Mouse (Mus musculus): ENCODE results near the gene Ehhadh. TPM values are rescaled to one million over a fixed set of nuclear protein-coding genes. Genes with fewer than 3 reads are reported as not detected.
"Not testable (repeated sequence)": the region's sequence is repeated elsewhere in the genome, so short reads cannot be mapped to it uniquely, and the experiment has no call there.

Gene Ehhadh
- 1 to 10 TPM; 7.5 to 8.7 TPM for polyA plus RNA-seq (2017; shearing (Covaris generic))

DNA sequence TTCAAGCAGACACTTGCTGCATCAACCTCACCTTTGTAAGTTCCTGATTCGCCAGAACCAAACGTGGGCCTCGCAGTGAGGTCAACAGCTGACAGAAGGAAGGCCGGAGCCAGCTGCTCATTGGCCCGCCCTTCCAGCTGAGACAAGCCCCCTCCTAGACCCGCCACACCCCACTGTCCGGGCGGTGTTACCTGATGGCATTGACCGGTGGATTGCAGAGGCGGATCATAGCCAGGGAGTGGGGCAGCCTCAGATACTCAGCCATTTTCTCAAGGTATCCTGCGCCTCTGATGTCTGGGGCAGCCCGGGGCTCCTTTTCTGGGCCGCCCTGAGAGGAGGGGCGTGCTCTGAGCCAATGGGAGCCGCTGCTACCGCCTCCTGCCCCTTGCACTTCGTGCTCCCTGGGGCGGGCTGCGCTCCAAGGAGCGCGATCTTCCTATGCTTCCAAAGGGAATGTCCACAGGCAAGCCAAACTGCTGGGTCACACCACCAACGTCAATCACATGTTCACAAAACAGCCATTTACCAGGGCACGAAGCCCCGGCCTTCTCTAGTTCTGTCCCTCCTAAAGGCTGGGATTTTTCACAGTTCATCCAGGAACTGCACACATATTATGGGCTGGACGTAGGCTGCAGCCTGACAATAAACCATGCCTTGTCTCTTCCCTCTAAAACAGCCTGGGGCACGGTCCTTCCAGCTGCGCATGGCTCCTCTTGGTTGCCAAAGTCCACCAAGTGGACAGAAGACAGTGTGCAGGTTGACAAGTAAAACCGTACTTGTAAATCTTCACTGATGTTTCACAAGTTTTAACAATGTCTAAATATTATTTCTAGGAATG lies at the start of gene Ehhadh:
Ehhadh (minus strand) TSS at position 292 of the 838 bp plus-strand sequence.
- ATAC-seq: peak; percentile 95

DNA sequence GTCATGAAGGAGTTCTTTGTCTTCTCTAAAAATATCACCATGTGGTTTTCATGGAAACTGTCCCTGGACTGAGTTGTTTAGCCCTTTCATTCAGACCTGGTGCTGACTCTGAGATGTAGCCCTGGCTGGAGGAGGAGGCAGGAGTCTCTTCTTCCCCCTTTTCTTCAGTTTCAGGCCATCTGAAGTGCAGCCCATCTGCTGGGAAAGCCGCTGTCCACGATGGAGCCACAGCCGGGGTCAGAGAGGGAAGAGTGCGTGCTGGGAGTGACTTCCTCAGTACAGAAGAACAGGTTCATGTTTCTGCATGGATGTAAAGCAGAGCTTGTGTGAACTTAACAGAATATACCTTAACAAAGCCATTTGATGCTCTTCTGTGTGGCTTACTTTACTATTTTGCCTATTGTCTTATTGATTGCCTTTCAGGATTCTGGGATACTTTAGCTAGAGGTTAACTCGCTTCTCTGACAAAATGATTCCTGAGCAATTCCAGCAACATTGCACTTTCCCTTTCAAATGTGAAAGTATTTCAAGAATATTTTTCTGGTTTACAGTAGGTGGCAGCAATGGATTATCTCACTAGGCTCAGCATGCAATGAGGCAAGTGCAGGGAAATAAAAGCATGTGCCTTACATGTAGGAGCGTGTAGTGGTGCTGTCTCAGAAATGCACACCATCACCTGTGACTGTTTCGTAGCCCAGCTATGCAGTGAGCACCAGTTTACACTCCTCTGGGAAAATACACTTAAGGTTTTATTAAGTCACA lies 48.9 kb upstream of the Ehhadh start:
- ATAC-seq: peak; percentile 65

DNA sequence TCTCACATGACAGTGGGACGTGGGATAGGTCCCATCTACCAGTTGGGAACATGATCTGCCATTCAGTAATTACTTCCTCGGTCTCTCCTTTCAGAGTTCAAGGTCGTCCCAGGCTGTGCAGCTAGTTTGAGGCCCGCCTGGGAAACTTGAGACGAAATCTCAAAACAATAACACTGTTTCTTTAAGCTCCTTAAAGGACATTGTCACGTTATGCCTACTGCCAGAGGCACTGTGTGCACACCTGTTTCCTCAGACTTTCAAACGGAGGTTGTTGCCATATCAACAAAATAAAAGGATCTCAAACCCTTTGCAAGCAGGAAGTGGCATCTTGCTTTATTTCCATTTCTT lies 48.0 kb upstream of the Ehhadh start:
- ATAC-seq: peak; percentile 82

- ATAC-seq: no peak
Observed at GRCm38 (mm10) chr16:21834866-21835583, 47.4 kb upstream of the Ehhadh start.

DNA sequence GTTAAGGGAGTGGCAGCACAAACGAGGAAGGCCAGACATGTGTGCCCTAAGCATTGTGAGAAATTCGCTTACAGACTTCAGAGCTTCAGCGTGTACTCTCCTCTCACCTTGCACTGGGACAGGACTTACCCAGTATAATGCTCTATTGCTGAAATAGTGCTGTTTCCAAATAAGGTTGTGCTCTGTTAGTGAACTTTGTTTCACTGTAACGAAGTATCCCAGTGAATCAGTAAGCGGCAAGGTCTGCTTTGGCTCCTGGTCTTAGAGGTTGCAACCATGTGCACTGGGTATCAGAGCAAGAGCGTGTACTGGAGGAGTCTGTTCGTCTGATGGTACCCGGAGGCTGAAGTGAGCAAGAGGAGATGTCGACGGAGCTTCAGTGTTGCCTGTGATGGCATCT lies 46.4 kb upstream of the Ehhadh start:
- ATAC-seq: no peak

DNA sequence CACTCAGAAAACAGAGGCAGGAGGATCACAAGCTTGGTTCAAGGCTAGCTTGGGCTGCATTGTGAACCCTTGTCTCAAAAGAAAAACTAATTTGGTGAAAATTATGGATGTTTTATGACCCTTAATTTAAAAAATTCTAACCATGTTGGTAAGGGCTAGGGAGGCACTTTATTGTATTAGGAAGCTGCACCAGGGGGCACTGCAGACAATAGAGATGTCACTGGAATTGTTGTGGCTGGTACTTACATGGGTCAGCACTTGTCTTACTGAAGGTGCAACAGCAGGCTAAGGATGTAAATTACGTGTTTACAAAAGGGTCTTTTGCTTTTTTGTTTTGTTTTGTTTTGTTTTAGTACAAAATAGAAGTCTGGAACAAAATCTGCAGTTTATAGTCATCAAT lies 45.9 kb upstream of the Ehhadh start:
- ATAC-seq: no peak

GRCm38 (mm10) chr16:21831764-21832163 lies 44.2 kb upstream of the Ehhadh start:
- ATAC-seq: no peak

GRCm38 (mm10) chr16:21830784-21831183 lies 43.2 kb upstream of the Ehhadh start:
- no peak for ATAC-seq

DNA sequence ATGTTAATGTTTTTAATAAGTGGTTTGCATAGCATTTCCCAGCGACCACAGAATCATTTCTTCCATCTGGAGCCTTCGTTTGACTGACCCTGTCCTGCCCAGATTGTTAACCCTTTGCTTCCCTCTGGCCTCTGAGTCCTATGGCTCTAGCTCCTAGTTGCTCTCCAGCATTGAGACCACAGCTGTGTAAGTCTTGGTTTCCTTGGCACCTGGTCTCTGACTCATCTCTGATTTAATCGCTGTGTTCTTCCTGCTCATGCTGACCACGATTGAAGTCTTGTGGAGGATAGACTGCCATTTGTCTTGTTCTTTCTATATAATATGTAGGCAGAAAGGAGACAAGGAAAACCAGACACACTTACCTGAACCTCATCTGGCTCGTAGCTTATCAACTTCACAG lies 42.1 kb upstream of the Ehhadh start:
- ATAC-seq: no peak

- ATAC-seq: no peak
Observed at GRCm38 (mm10) chr16:21827581-21827980, 40.0 kb upstream of the Ehhadh start.

DNA sequence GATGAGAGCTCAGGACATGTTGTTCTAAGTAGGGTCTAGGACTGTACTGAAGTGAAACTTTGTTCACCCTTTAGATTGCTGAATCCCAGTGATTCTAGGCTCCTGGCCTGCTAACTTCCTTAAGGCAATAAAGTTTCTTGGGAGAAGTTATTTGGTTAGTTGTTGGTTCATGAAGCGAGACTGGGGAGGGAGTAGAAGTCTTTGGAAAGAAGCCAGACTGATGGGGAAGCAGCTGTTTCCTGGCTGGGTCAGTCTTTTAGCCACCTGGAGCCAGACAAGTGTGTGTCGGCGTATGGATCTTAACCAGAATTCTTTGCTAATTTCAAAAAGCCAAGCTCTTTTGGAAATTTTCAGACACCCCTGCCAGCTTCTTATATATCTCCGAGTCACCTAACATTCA lies 39.5 kb upstream of the Ehhadh start:
- ATAC-seq: no peak

DNA sequence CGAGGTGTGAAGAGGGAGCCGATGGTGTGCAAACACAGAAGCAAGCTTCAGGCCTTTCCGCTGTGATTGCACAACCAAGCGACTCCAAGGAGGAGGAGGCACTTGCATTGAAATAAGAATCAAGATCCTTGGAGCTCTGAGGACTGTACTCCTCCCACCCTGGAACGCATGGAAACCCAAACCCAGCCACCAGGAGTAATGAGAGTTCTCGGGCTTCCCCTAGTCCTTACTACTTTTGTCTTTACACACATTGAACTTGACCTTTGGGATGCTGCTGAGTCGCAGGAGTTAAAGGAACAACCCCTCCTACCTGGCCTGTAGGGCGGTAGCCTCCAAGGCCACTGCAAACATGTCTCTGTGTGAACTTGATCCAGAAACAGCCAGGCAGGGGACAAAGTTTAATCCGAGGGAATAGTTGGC lies 38.0 kb upstream of the Ehhadh start:
- no peak for ATAC-seq

DNA sequence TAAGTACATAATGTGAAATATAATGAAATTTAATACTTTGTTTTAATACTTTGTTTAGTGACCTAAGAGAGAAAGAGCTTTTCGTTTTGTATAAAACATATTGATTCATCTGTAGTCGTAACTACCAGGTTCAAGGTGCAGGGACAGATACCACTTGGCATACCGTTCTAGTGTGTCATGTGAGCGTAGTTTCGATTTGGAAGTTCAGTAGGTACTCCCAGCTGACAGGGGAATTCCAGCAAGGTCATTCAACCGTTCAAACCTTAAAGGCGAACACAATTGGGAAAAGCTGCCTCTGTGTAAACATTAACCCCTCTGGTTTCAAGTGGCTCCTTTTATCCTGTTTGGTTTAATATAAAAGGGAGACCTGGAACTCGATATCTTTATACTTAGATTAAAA lies 31.0 kb upstream of the Ehhadh start:
- no peak for ATAC-seq

GRCm38 (mm10) chr16:21818132-21818531 lies 30.5 kb upstream of the Ehhadh start:
- ATAC-seq: peak; percentile 39

GRCm38 (mm10) chr16:21815669-21816010 lies 28.0 kb upstream of the Ehhadh start:
- no peak for ATAC-seq

- peak; percentile 74 for ATAC-seq
Observed at GRCm38 (mm10) chr16:21814861-21815668, 27.5 kb upstream of the Ehhadh start.

DNA sequence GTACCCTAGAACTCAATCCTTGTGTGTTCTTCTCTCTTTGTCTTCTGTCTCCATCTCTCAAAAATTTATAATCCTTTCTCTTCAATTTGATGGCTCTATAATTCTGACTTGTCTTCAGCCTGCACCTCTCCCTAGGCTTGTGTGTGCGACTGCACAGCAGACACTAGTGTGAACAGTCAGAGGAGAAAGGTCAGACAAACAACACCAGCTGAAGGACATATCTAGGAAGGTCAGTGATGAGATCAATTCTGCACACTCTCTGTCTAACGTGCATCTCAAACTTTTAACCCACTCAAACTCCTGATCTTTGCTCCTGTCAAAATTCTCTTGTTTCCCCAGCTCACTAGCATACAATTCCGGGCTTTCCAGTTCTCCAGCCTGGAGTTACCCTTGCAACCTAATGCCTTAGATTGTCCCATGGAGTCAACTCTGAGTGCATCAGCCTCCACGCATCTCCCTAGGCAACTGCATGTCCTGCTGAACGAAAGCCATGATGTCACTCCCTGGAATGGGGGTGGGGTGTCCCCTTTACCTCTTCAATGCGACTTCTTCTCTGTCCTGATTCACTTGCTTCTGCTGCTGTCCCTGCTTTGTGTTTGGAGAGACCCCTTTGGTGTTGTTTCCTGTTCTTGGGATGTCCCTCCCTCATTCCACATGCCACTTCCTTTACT lies 25.7 kb upstream of the Ehhadh start:
- no peak for ATAC-seq

DNA sequence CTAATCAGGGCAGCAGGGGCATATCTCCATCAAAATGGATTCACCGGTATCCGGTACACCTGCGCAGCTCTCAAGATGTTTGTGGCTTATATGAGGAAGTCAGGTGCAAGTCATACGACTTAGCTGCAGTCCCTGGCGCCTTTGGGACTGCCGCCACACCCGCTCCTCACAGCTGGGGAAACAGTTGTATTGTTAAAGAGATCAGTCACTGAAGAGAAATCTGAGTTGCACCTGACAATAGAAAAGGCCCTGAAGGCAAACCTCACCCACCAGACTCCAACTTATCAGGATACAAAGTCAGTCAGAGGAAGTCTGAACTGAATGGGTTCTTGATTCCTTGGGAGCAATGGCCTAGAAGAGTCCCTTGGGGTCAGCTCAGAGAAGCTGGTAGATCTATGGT lies 20.2 kb upstream of the Ehhadh start:
- not testable (repeated sequence) for ATAC-seq

DNA sequence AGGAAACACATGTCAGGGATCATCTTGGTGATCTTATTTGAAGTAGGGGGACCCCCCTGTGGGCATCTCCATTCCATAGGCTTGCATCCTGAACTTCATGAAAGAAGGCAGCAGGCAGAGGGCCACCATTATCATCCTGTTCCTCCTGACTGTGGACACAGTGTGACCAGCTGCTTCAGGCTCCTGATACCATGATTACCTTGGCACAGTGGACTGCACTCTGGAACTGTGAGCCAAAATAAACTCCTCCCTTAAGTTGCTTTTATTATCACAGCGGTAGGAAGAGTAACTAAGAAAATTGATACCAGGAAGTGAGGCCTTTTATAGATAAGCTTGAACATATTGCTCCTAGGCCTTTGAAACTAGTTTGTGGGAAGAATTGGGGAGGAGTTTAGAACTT lies 19.3 kb upstream of the Ehhadh start:
- no peak for ATAC-seq

- no peak for ATAC-seq
Observed at GRCm38 (mm10) chr16:21804258-21804657, 16.7 kb upstream of the Ehhadh start.

DNA sequence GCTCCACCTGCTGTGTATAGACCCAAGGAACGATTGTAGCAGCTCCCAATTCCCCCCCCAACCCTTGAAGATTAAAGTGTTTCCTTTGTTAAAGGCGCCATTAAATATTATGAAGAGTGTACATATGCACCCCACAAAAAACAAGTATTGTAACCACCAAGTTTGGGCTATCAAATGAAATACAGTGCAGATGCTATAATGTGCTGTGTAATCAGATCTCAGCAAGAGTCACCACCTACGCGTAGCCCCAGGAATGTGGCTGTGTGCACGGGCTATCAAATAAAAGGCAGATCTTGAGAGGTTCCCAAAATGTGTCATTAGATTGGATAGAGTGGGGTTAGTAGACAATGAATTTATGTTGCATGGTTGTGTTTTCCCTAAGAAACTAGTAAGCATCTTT lies 7.5 kb upstream of the Ehhadh start:
- no peak for ATAC-seq

DNA sequence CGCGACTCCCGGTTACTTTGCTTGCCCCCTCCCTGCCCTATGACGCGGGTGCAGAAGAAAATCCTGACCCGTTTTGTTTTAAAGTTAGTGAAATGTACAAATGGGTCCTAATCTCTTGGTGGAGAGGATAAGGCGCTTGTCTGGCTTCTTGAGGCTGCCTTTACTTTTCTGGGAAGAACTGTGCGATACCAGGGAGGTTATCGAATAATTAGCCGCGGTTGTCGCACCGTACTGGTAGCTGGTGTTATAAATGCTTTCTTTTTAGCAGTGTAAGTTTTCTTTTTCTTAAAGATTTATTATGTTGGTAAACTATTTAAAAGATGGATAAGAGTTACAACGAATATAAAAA lies 7.1 kb upstream of the Ehhadh start:
- no peak for ATAC-seq

Data from CD4-positive, CD25-positive, alpha-beta regulatory T cell, adult 4 months (primary cell).